Mouse (Mus musculus) spleen, postnatal 14 days (tissue): ENCODE measurements at regions not wholly inside any gene's neighbourhood (a gene's known extent, or its start where the extent isn't known, plus 50 kb on each side); places are given as distances from the start of the nearest gene placed in this dataset.

Experiments
- DNase-seq, 2 experiments: peaks; one replicate each; pipeline ENCODE4 v3.0.0; 2021 to 2022; ENCODE audit warnings: low spot score in 2 of 2

GRCm38 (mm10) chr3:149111529-149112439 is 121.4 kb upstream of the Adgrl2 start:
- DNase-seq = no peak

GRCm38 (mm10) chr3:149110831-149111230 is 120.5 kb upstream of the Adgrl2 start:
- DNase-seq = no peak

- no peak for DNase-seq
Measured at GRCm38 (mm10) chr3:149105709-149106450, 115.5 kb upstream of the Adgrl2 start.

GRCm38 (mm10) chr3:149105181-149105580 is 114.8 kb upstream of the Adgrl2 start:
- no peak for DNase-seq

- DNase-seq = no peak
Measured at GRCm38 (mm10) chr3:149104080-149104479, 113.7 kb upstream of the Adgrl2 start.

- DNase-seq = no peak
Measured at GRCm38 (mm10) chr3:149103469-149103868, 113.1 kb upstream of the Adgrl2 start.

GRCm38 (mm10) chr3:149102846-149103245 is 112.5 kb upstream of the Adgrl2 start:
- no peak for DNase-seq

GRCm38 (mm10) chr3:149101785-149102184 is 111.4 kb upstream of the Adgrl2 start:
- DNase-seq = no peak

- no peak for DNase-seq
Measured at GRCm38 (mm10) chr3:149098764-149099163, 108.4 kb upstream of the Adgrl2 start.

- DNase-seq = no peak
Measured at GRCm38 (mm10) chr3:149097026-149097425, 106.7 kb upstream of the Adgrl2 start.

- DNase-seq = no peak
Measured at GRCm38 (mm10) chr3:149092649-149093048, 102.3 kb upstream of the Adgrl2 start.

GRCm38 (mm10) chr3:149090103-149090502 is 99.7 kb upstream of the Adgrl2 start:
- no peak for DNase-seq

- DNase-seq = no peak
Measured at GRCm38 (mm10) chr3:149088621-149089128, 98.3 kb upstream of the Adgrl2 start.

- DNase-seq = no peak
Measured at GRCm38 (mm10) chr3:149087488-149087887, 97.1 kb upstream of the Adgrl2 start.

- DNase-seq = no peak
Measured at GRCm38 (mm10) chr3:149086704-149087103, 96.3 kb upstream of the Adgrl2 start.

- no peak for DNase-seq
Measured at GRCm38 (mm10) chr3:149086086-149086485, 95.7 kb upstream of the Adgrl2 start.

GRCm38 (mm10) chr3:149084861-149085598 is 94.7 kb upstream of the Adgrl2 start:
- no peak for DNase-seq

GRCm38 (mm10) chr3:149083391-149083790 is 93.0 kb upstream of the Adgrl2 start:
- no peak for DNase-seq

- DNase-seq = no peak
Measured at GRCm38 (mm10) chr3:149078881-149079280, 88.5 kb upstream of the Adgrl2 start.

- DNase-seq = no peak
Measured at GRCm38 (mm10) chr3:149076928-149077551, 86.7 kb upstream of the Adgrl2 start.

- DNase-seq = no peak
Measured at GRCm38 (mm10) chr3:149075488-149075851, 85.1 kb upstream of the Adgrl2 start.
